Mouse (Mus musculus) liver, postnatal 0 days (tissue): Measurements from ENCODE around the gene Mavs. TPM values are rescaled to one million over a fixed set of nuclear protein-coding genes. Genes with fewer than 3 reads are reported as not detected.

ENCODE experiments used
- ATAC-seq: fragments of 200-750 bp; cut with Nextera tagmentation; 2 replicates; pipeline ENCODE4 v1.8.0; 2017; ENCODE audit warnings: mild to moderate bottlenecking, moderate library complexity
- DNase-seq: peaks from one replicate; pipeline ENCODE4 v3.0.0-alpha.2; 2016
- H3K27ac ChIP-seq: fragments of 300-500 bp; sonication (generic); 2 replicates; pipeline ENCODE4 v1.5.1; 2014; ENCODE audit warnings: antibody characterized with exemption, moderate library complexity, mild to moderate bottlenecking, low read depth
- H3K27me3 ChIP-seq: fragments of 300-500 bp; sonication (generic); 2 replicates; pipeline ENCODE4 v1.6.1; 2014; ENCODE audit warnings: low read length, control low read depth, mixed read lengths; ENCODE audit not compliant: insufficient read depth
- H3K36me3 ChIP-seq: fragments of 300-500 bp; sonication (generic); replicated peaks from 2 replicates; pipeline ENCODE4 v1.6.1; 2014; ENCODE audit warnings: mild to moderate bottlenecking, control low read depth, low read length, moderate library complexity, mixed read lengths; ENCODE audit not compliant: insufficient read depth
- H3K4me1 ChIP-seq: fragments of 300-500 bp; sonication (generic); 2 replicates; pipeline ENCODE4 v1.6.1; 2014; ENCODE audit warnings: antibody characterized with exemption, mild to moderate bottlenecking, control low read depth; ENCODE audit not compliant: insufficient read depth
- H3K4me2 ChIP-seq: fragments of 300-500 bp; sonication (generic); 2 replicates; pipeline ENCODE4 v1.6.1; 2014; ENCODE audit warnings: low read depth, mild to moderate bottlenecking, low read length, moderate library complexity, mixed read lengths
- H3K4me3 ChIP-seq: fragments of 300-500 bp; sonication (generic); 2 replicates; pipeline ENCODE4 v1.5.1; 2014; ENCODE audit warnings: low read depth, low read length
- H3K9ac ChIP-seq: fragments of 300-500 bp; sonication (generic); replicated peaks from 2 replicates; pipeline ENCODE4 v1.6.1; 2014; ENCODE audit warnings: mild to moderate bottlenecking, moderate library complexity
- H3K9me3 ChIP-seq: fragments of 300-500 bp; sonication (generic); 2 replicates; pipeline ENCODE4 v1.6.1; 2016; ENCODE audit warnings: mild to moderate bottlenecking, control low read depth, low read length, mixed read lengths
- CTCF ChIP-seq: sonication (generic); IDR thresholded peaks from 2 replicates; pipeline ENCODE4 v1.5.1; 2016; ENCODE audit warnings: antibody characterized with exemption, low read depth
- EP300 ChIP-seq: IDR thresholded peaks from 2 replicates; pipeline ENCODE4 v1.6.1; 2016; ENCODE audit warnings: antibody characterized with exemption, low read depth, mild to moderate bottlenecking
- WGBS: fragments of 180-500 bp; shearing (Covaris S2); extraction: QIAGEN DNeasy Blood & Tissue Kit; methylation state at CpG from one replicate; pipeline ENCODE4 v1.1.7; 2014; ENCODE audit not compliant: insufficient replicate concordance; 5-methylcytosine and 5-hydroxymethylcytosine counted together
- microRNA-seq: library from miRNA; unstranded; fragments of <30 nt; microRNA quantifications from one replicate; pipeline ENCODE4, GENCODE M21; 2016
- polyA plus RNA-seq: library from polyadenylated mRNA; unstranded; fragments of >200 nt; fragmentation: Nextera tagmentation; extraction: Ambion mirVana; gene quantifications from 2 replicates; pipeline ENCODE4 v1.2.1, GENCODE M21; 2015

Gene Mavs
- polyA plus RNA-seq, 1 experiment from 2014 or later, result 21.2 TPM

DNA sequence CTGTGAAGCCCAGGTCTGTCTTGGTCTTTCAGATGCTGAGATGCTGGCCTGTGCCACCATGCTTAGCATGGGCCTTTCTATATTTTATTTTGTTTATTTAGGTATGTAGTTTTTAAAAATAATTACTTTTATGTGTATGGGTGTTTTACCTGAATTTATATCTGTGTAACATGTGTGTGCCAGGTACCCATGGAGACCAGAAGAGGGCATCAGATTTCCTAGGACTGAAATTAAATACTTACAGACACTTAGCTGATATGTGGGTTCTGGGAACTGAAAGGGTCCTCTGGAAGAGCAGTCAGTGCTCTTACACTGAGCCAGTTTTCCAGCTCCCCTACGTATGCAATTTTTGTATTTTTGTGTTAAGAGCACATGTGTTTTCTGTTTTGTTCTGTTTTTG, 52.4 kb downstream of the Mavs start:
- no peak for DNase-seq
- no peak for TF ChIP-seq CTCF
- TF ChIP-seq EP300, result no peak

DNA sequence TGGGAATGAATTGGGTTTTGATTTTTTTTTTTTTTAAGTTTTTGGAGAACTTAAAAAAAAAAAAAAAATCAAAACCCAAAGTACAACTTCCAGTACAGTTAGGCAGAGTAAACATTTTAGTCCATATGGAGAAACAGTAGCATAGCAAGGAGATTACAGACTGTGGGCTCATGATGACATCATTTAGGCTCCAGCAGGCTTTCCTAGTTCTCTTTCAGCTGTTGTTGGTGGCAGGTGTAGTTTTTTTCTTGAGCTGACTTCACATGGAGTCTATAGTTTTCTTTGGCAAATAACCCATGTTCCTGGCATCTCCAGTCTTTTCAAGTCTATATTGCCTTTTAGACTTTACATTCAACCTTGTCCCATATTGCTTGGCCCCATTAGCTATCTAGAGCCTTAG, 56.8 kb downstream of the Mavs start:
- TF ChIP-seq CTCF (no peak), EP300 (no peak)
- H3K27ac ChIP-seq, result no peak overlapping the region
- no peak overlapping the region for H3K4me3 ChIP-seq
- ATAC-seq (no peak), DNase-seq (no peak)
- no peak overlapping the region for H3K4me2 ChIP-seq
- H3K27me3 ChIP-seq, result no peaks in the 10 kb centered on the region
- no peaks in the 10 kb centered on the region for H3K4me1 ChIP-seq
- no peaks in the 10 kb centered on the region for H3K9me3 ChIP-seq
- peaks cover 68% of the 10 kb centered on the region for H3K36me3 ChIP-seq
- no peak overlapping the region for H3K9ac ChIP-seq

More for the DNA sequence above, 52.4 kb downstream of the Mavs start:
- no peaks in the 10 kb centered on the region for H3K9me3 ChIP-seq
- WGBS, result 89% methylated on average over 1 of the region's 1 CpGs
- no peak for ATAC-seq
- no peak overlapping the region for H3K4me3 ChIP-seq
- no peak overlapping the region for H3K9ac ChIP-seq
- H3K27ac ChIP-seq, result no peak overlapping the region
- H3K4me2 ChIP-seq, result no peak overlapping the region
- no peaks in the 10 kb centered on the region for H3K4me1 ChIP-seq
- peaks cover 58% of the 10 kb centered on the region for H3K36me3 ChIP-seq
- H3K27me3 ChIP-seq, result no peaks in the 10 kb centered on the region

DNA sequence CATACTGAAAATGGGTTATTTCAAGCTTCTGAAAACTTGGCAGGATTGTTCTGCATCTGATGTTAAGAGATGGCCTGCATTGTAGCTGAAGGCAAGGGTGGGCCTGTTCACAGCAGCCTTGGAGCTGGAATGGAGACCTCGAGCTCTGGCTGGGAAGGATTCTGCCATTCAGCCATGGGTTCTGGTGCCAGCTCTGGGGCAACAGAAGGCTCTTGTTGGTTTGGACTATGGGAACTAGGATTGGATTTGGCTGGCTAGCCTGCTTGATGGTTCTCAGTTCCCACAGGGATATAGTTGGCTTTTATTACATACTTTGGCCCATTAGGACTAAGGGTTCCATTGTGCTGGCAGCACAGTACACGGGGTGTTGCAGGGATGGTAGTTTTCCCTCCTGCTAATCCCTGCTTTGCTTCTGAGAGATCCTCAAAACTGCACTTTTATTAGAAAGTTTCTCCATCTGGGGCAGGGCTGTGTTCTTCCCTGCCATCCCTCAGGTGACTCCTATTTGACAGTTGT, 62.9 kb downstream of the Mavs start:
- Histone ChIP-seq H3K9ac (no peak overlapping the region), H3K27me3 (no peaks in the 10 kb centered on the region), H3K4me1 (no peaks in the 10 kb centered on the region), H3K4me3 (no peak overlapping the region), H3K4me2 (no peak overlapping the region), H3K9me3 (no peaks in the 10 kb centered on the region), H3K36me3 (peaks cover 64% of the 10 kb centered on the region), H3K27ac (no peak overlapping the region)
- ATAC-seq (no peak), DNase-seq (no peak)
- TF ChIP-seq EP300 (no peak), CTCF (no peak)
- 87% methylated on average over 2 of the region's 2 CpGs for WGBS

Small RNA genes within 50 kb of the gene (microRNA-seq; reads per million reads assigned to microRNA genes)
- gene Mir103-2, result 65.3 reads per million, percentile 39 among the genes with 10 or more reads in this experiment

Other genes starting within 250 kb of the Mavs start
- gene Gfra4, start 191.0 kb upstream of the Mavs start, polyA plus RNA-seq, result 0.07 and 0.26 TPM in 2 replicates
- 1.2 TPM in 2 replicates for gene Adam33, start 170.2 kb upstream of the Mavs start, polyA plus RNA-seq
- gene Siglec1, start 147.3 kb upstream of the Mavs start, polyA plus RNA-seq, result 1.9 and 2.0 TPM in 2 replicates
- 0.65 and 0.67 TPM in 2 replicates for gene Hspa12b, start 106.8 kb upstream of the Mavs start, polyA plus RNA-seq
- gene Gm11037, start 100.6 kb upstream of the Mavs start, polyA plus RNA-seq, result not detected in 2 replicates
- gene 1700037H04Rik, start 74.0 kb upstream of the Mavs start, polyA plus RNA-seq, result 58.1 and 61.6 TPM in 2 replicates
- 4.2 and 4.8 TPM in 2 replicates for gene Cenpb, start 54.0 kb upstream of the Mavs start, polyA plus RNA-seq
- gene Cdc25b, start 47.1 kb upstream of the Mavs start, polyA plus RNA-seq, result 67.6 and 77.7 TPM in 2 replicates
- gene Spef1, start 46.8 kb upstream of the Mavs start, polyA plus RNA-seq, result 0.59 and 0.65 TPM in 2 replicates
- 19.5 TPM in 2 replicates for gene Ap5s1, start 27.0 kb upstream of the Mavs start, polyA plus RNA-seq
- 17.2 and 21.3 TPM in 2 replicates for gene Pank2, start 28.4 kb downstream of the Mavs start, polyA plus RNA-seq
- gene Rnf24, start 118.8 kb downstream of the Mavs start, polyA plus RNA-seq, result 0.50 and 0.94 TPM in 2 replicates